Mouse (Mus musculus): ENCODE results near the gene Fuom. TPM values are rescaled to one million over a fixed set of nuclear protein-coding genes. Genes with fewer than 3 reads are reported as not detected.

The Fuom gene
- polyA plus RNA-seq, 1 experiment: 29.3 TPM

GRCm38 (mm10) chr7:140126022-140126350 is 23.7 kb upstream of the Fuom start:
- Histone ChIP-seq H3K4me3 (ENCODE audit: insufficient read depth, low read length) (peak overlapping the region; percentile 65), H3K27ac (ENCODE audit: insufficient read depth, low read length) (no peak overlapping the region), H3K4me1 (ENCODE audit: control insufficient read depth, insufficient read depth, low read length) (peaks cover 2% of the 10 kb centered on the region; the same call in 1 of the 2 replicates)
- TF ChIP-seq POLR2A (IDR thresholded peaks at IDR 0.05; ENCODE audit: low read depth, low read length) (no peak), CTCF (IDR thresholded peaks at IDR 0.05; ENCODE audit: borderline replicate concordance, insufficient read depth, low read length) (no peak)

- Histone ChIP-seq H3K4me1 (ENCODE audit: control insufficient read depth, insufficient read depth, low read length) (peaks cover 2% of the 10 kb centered on the region; the same call in 1 of the 2 replicates), H3K27ac (ENCODE audit: insufficient read depth, low read length) (no peak overlapping the region), H3K4me3 (ENCODE audit: insufficient read depth, low read length) (peak overlapping the region; percentile 65)
- TF ChIP-seq POLR2A (IDR thresholded peaks at IDR 0.05; ENCODE audit: low read depth, low read length) (peak; percentile 86), CTCF (IDR thresholded peaks at IDR 0.05; ENCODE audit: borderline replicate concordance, insufficient read depth, low read length) (no peak)
These were observed 23.2 kb upstream of the Fuom start for GRCm38 (mm10) chr7:140125278-140126021.

- H3K4me1 ChIP-seq (ENCODE audit: control insufficient read depth, insufficient read depth, low read length): peaks cover 2% of the 10 kb centered on the region; the same call in 1 of the 2 replicates
- H3K27ac ChIP-seq (ENCODE audit: insufficient read depth, low read length): no peak overlapping the region
- TF ChIP-seq CTCF (IDR thresholded peaks at IDR 0.05; ENCODE audit: borderline replicate concordance, insufficient read depth, low read length): no peak
- no peak for TF ChIP-seq POLR2A (IDR thresholded peaks at IDR 0.05; ENCODE audit: low read depth, low read length)
- H3K4me3 ChIP-seq (ENCODE audit: insufficient read depth, low read length): no peak overlapping the region
These were observed 22.1 kb upstream of the Fuom start for GRCm38 (mm10) chr7:140124382-140124781.

- Histone ChIP-seq H3K27ac (ENCODE audit: insufficient read depth, low read length) (0 out of 2 replicates have a peak overlapping the region, but pooled peaks have one; percentile 23), H3K4me3 (ENCODE audit: insufficient read depth, low read length) (no peak overlapping the region), H3K4me1 (ENCODE audit: control insufficient read depth, insufficient read depth, low read length) (peaks cover 2% of the 10 kb centered on the region; the same call in 1 of the 2 replicates)
- TF ChIP-seq POLR2A (IDR thresholded peaks at IDR 0.05; ENCODE audit: low read depth, low read length) (no peak), CTCF (IDR thresholded peaks at IDR 0.05; ENCODE audit: borderline replicate concordance, insufficient read depth, low read length) (no peak)
These were observed 20.5 kb upstream of the Fuom start for GRCm38 (mm10) chr7:140122765-140123164.

- Histone ChIP-seq H3K4me1 (ENCODE audit: control insufficient read depth, insufficient read depth, low read length) (no peaks in the 10 kb centered on the region), H3K4me3 (ENCODE audit: insufficient read depth, low read length) (no peak overlapping the region), H3K27ac (ENCODE audit: insufficient read depth, low read length) (no peak overlapping the region)
- no peak for TF ChIP-seq CTCF (IDR thresholded peaks at IDR 0.05; ENCODE audit: borderline replicate concordance, insufficient read depth, low read length)
- TF ChIP-seq POLR2A (IDR thresholded peaks at IDR 0.05; ENCODE audit: low read depth, low read length): no peak
These were observed 19.2 kb upstream of the Fuom start for GRCm38 (mm10) chr7:140121338-140121910.

GRCm38 (mm10) chr7:140120484-140120883 is 18.2 kb upstream of the Fuom start:
- Histone ChIP-seq H3K27ac (ENCODE audit: insufficient read depth, low read length) (no peak overlapping the region), H3K4me1 (ENCODE audit: control insufficient read depth, insufficient read depth, low read length) (no peaks in the 10 kb centered on the region), H3K4me3 (ENCODE audit: insufficient read depth, low read length) (no peak overlapping the region)
- TF ChIP-seq POLR2A (IDR thresholded peaks at IDR 0.05; ENCODE audit: low read depth, low read length): no peak
- no peak for TF ChIP-seq CTCF (IDR thresholded peaks at IDR 0.05; ENCODE audit: borderline replicate concordance, insufficient read depth, low read length)

GRCm38 (mm10) chr7:140116329-140117054 is 14.3 kb upstream of the Fuom start, which contains the start of gene Echs1:
Echs1 (minus strand) TSS chr7:140116476.
- H3K4me1 ChIP-seq (ENCODE audit: control insufficient read depth, insufficient read depth, low read length): no peaks in the 10 kb centered on the region
- peak within 1 kb of the TSS; percentile 80 for H3K4me3 ChIP-seq (ENCODE audit: insufficient read depth, low read length)
- H3K27ac ChIP-seq (ENCODE audit: insufficient read depth, low read length): peak within 1 kb of the TSS; percentile 94
- TF ChIP-seq CTCF (IDR thresholded peaks at IDR 0.05; ENCODE audit: borderline replicate concordance, insufficient read depth, low read length): no peak
- peak; percentile 89 for TF ChIP-seq POLR2A (IDR thresholded peaks at IDR 0.05; ENCODE audit: low read depth, low read length)

- TF ChIP-seq POLR2A (IDR thresholded peaks at IDR 0.05; ENCODE audit: low read depth, low read length): peak; percentile 58
- TF ChIP-seq CTCF (IDR thresholded peaks at IDR 0.05; ENCODE audit: borderline replicate concordance, insufficient read depth, low read length): no peak
- peak within 1 kb of the TSS; percentile 94 for H3K27ac ChIP-seq (ENCODE audit: insufficient read depth, low read length)
- no peaks in the 10 kb centered on the region; the same call in 1 of the 2 replicates for H3K4me1 ChIP-seq (ENCODE audit: control insufficient read depth, insufficient read depth, low read length)
- peak within 1 kb of the TSS; percentile 80 for H3K4me3 ChIP-seq (ENCODE audit: insufficient read depth, low read length)
These were observed 13.5 kb upstream of the Fuom start, which contains the start of gene Paox for GRCm38 (mm10) chr7:140115583-140116328. Paox (plus strand) TSS chr7:140115799.

GRCm38 (mm10) chr7:140111943-140112342 is 9.7 kb upstream of the Fuom start:
- no peak overlapping the region for H3K4me3 ChIP-seq (ENCODE audit: insufficient read depth, low read length)
- H3K4me1 ChIP-seq (ENCODE audit: control insufficient read depth, insufficient read depth, low read length): no peaks in the 10 kb centered on the region; the same call in 1 of the 2 replicates
- H3K27ac ChIP-seq (ENCODE audit: insufficient read depth, low read length): peak overlapping the region; percentile 4; the same call in 1 of the 2 replicates
- no peak for TF ChIP-seq CTCF (IDR thresholded peaks at IDR 0.05; ENCODE audit: borderline replicate concordance, insufficient read depth, low read length)
- TF ChIP-seq POLR2A (IDR thresholded peaks at IDR 0.05; ENCODE audit: low read depth, low read length): no peak

All from embryonic fibroblast, embryonic 13.5 days (primary cell).